Mouse (Mus musculus) midbrain, postnatal 0 days (tissue): ENCODE measurements at regions not wholly inside any gene's neighbourhood (a gene's known extent, or its start where the extent isn't known, plus 50 kb on each side); places are given as distances from the start of the nearest gene placed in this dataset.
"Not testable (repeated sequence)": the region's sequence is repeated elsewhere in the genome, so short reads cannot be mapped to it uniquely, and the experiment has no call there.

ENCODE experiments used
- ATAC-seq: fragments of 200-750 bp; cut with Nextera tagmentation; 2 replicates; pipeline ENCODE4 v1.8.0; 2017; ENCODE audit warnings: moderate number of reproducible peaks, mild to moderate bottlenecking, moderate TSS enrichment, moderate library complexity; ENCODE audit not compliant: low FRiP score
- DNase-seq: peaks from one replicate; pipeline ENCODE4 v3.0.0-alpha.2; 2015; ENCODE audit warnings: low spot score
- H3K27ac ChIP-seq: fragments of 300-500 bp; sonication (generic); 2 replicates; pipeline ENCODE4 v1.5.1; 2014; ENCODE audit warnings: low read depth, mild to moderate bottlenecking, low read length, mixed read lengths
- H3K27me3 ChIP-seq: fragments of 300-500 bp; sonication (generic); 2 replicates; pipeline ENCODE4 v1.6.1; 2014; ENCODE audit warnings: low read length, control low read depth, mixed read lengths; ENCODE audit not compliant: insufficient read depth
- H3K36me3 ChIP-seq: fragments of 300-500 bp; sonication (generic); 2 replicates; pipeline ENCODE4 v1.6.1; 2014; ENCODE audit warnings: low read length, control low read depth, mixed read lengths; ENCODE audit not compliant: insufficient read depth
- H3K4me1 ChIP-seq: fragments of 300-500 bp; sonication (generic); 2 replicates; pipeline ENCODE4 v1.6.1; 2014; ENCODE audit warnings: mild to moderate bottlenecking, control low read depth, antibody characterized with exemption, low read length, mixed read lengths; ENCODE audit not compliant: insufficient read depth
- H3K4me2 ChIP-seq: fragments of 300-500 bp; sonication (generic); 2 replicates; pipeline ENCODE4 v1.6.1; 2014; ENCODE audit warnings: low read depth, mild to moderate bottlenecking, low read length, mixed read lengths; ENCODE audit not compliant: poor library complexity, severe bottlenecking
- H3K4me3 ChIP-seq: fragments of 300-500 bp; sonication (generic); 2 replicates; pipeline ENCODE4 v1.5.1; 2014; ENCODE audit warnings: low read depth, mild to moderate bottlenecking, low read length, moderate library complexity
- H3K9ac ChIP-seq: fragments of 300-500 bp; sonication (generic); replicated peaks from 2 replicates; pipeline ENCODE4 v1.6.1; 2014; ENCODE audit warnings: mild to moderate bottlenecking, low read length, moderate library complexity, mixed read lengths; ENCODE audit not compliant: poor library complexity, severe bottlenecking
- H3K9me3 ChIP-seq: fragments of 300-500 bp; sonication (generic); 2 replicates; pipeline ENCODE4 v1.6.1; 2016; ENCODE audit warnings: low read length, control low read depth
- CTCF ChIP-seq: IDR thresholded peaks from 2 replicates; pipeline ENCODE4 v1.5.1; 2016; ENCODE audit warnings: antibody characterized with exemption, mild to moderate bottlenecking
- WGBS: fragments of 180-500 bp; shearing (Covaris S2); extraction: QIAGEN DNeasy Blood & Tissue Kit; methylation state at CpG from one replicate; pipeline ENCODE4 v1.1.7; 2014; 5-methylcytosine and 5-hydroxymethylcytosine counted together

DNA sequence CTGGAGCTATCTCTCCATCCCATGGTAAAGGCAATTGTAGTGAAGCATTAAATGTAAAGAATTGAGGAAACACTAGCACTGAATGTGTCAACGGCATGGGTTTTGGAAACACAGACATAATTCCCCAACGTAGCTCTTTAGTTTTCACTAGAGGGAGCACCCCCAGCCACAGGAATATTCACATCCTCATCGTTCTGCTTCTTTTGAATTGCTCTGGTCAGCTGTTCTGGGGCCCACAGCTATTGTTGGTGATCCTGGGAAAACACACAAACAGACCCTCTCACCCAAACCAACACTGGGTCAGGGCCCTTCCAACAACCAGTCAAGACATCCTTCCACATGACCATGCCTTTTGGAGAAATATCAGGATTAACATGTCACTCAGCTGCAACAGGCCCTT is 119.7 kb downstream of the Impg2 start:
- H3K27me3 ChIP-seq, H3K36me3 ChIP-seq, H3K27ac ChIP-seq, DNase-seq, H3K4me2 ChIP-seq, H3K4me1 ChIP-seq, H3K9me3 ChIP-seq, ATAC-seq, H3K9ac ChIP-seq, H3K4me3 ChIP-seq: not testable (repeated sequence)
- WGBS, result 39% methylated on average over 3 of the region's 3 CpGs

DNA sequence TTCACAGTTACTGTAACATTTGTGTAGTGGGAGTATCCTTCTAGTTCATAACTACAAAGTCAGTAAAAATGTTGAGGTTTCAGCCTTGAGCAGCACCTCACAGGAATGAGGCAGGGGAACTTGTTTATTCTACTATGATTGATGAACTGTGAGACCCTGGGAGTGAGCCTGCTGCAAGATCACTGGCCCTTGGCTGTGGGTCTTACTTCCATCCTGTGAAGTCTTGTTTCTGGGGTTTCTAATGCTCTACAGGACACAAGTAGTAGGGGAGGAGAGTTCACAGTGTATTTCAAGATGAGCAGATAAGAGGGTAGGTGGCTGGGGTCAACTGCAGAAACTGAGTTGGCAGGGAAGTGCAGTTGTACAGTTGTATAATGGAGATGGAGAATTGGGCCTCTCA is 128.3 kb upstream of the Abi3bp start:
- no peaks in the 10 kb centered on the region for H3K4me1 ChIP-seq
- no peak overlapping the region for H3K4me2 ChIP-seq
- H3K36me3 ChIP-seq, result no peaks in the 10 kb centered on the region
- H3K9me3 ChIP-seq, result no peaks in the 10 kb centered on the region
- no peaks in the 10 kb centered on the region for H3K27me3 ChIP-seq
- H3K4me3 ChIP-seq, result no peak overlapping the region
- no peak overlapping the region for H3K27ac ChIP-seq
- no peak for TF ChIP-seq CTCF
- no peak overlapping the region for H3K9ac ChIP-seq
- DNase-seq (no peak), ATAC-seq (no peak)

DNA sequence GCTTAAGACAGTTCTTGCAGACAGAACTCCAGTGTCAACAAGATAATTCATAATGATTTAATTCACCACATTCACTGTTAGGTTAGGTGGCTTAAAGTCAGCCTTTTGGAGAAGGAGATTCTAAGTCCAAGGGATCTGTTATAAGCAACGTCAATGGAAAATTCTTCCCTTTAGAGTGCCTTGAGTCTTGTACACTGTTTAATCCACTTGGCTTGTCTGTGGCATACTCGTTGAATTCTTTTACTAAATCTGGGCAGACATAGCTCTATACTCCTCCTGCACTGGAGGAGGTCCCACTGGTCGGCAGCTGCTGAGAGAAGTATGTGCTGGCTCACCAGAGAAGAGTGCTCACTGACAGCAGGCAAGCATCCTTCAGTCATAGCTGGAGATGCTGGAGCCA is 124.8 kb upstream of the Abi3bp start:
- no peak for TF ChIP-seq CTCF
- ATAC-seq (no peak), DNase-seq (no peak)
- 56% methylated on average over 3 of the region's 3 CpGs for WGBS
- Histone ChIP-seq H3K4me2 (no peak overlapping the region), H3K27me3 (no peaks in the 10 kb centered on the region), H3K27ac (no peak overlapping the region), H3K9me3 (no peaks in the 10 kb centered on the region), H3K4me1 (no peaks in the 10 kb centered on the region), H3K36me3 (no peaks in the 10 kb centered on the region), H3K4me3 (no peak overlapping the region), H3K9ac (no peak overlapping the region)

DNA sequence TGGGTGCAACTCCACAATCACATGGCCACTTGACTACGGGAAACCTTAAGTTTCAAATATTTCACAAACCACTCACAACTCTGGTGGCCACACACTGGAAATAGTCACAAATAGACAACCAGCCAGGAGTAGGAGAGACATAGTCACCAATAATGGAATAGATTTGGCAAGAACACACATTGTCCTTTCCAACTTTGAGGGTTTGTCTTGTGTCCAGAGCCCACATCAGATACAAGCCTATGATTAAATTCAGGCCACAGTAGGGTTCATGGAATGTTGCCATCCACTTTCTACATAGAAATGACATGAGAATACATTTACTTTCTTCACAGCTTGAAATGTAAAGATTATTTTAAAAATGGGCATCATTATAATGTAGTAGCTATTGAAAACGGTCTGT is 118.6 kb upstream of the Abi3bp start:
- 85% methylated on average over 2 of the region's 2 CpGs for WGBS
- no peak for TF ChIP-seq CTCF
- H3K27ac ChIP-seq, result no peak overlapping the region
- no peak overlapping the region for H3K4me3 ChIP-seq
- no peak overlapping the region for H3K4me2 ChIP-seq
- no peaks in the 10 kb centered on the region for H3K36me3 ChIP-seq
- H3K4me1 ChIP-seq, result no peaks in the 10 kb centered on the region
- ATAC-seq (no peak), DNase-seq (no peak)
- H3K9me3 ChIP-seq, result no peaks in the 10 kb centered on the region
- H3K9ac ChIP-seq, result no peak overlapping the region
- no peaks in the 10 kb centered on the region for H3K27me3 ChIP-seq

DNA sequence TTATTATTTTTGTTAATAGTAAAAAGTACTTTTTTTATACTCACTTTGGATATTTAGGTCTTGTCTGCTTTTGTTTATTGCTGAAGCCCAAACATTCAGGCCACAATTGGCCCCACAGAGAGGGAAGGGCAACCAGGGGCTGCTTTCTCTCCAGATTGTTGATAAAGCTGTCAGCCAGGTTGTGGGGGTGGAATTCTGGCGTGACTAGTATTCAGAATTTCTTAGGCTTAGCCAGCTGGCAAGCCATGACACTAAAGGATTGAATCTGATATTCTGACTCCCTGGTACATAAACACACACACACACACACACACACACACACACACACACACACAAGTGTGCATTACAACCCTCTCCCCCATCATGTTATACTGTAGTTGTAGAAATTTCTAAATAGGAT is 116.7 kb upstream of the Abi3bp start:
- Histone ChIP-seq H3K4me1 (no peaks in the 10 kb centered on the region), H3K27me3 (no peaks in the 10 kb centered on the region), H3K4me2 (no peak overlapping the region), H3K4me3 (no peak overlapping the region), H3K36me3 (no peaks in the 10 kb centered on the region), H3K9me3 (no peaks in the 10 kb centered on the region), H3K9ac (no peak overlapping the region), H3K27ac (no peak overlapping the region)
- ATAC-seq, result no peak
- TF ChIP-seq CTCF, result no peak
- 25% methylated on average over 1 of the region's 1 CpGs for WGBS
- DNase-seq, result peak; percentile 14

DNA sequence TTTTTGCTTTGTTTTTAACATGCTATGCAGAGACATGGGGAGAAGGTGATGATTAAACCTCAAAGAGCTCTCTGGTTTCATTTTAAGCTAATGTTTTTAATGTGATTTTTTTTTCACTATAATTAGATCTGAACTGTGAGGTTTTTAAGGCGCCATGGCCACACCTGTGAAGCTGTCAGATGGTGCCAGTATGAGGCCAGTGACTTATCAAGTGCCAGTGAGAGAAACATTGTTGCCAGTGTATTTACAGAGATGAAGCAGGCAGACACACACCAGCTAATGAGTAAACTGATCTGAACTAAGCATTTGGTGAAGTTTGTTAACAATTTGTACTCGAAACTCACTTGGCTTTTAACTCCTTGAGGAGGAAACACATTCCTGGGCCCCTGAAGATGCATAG is 99.3 kb upstream of the Abi3bp start:
- Histone ChIP-seq H3K27me3 (no peaks in the 10 kb centered on the region), H3K9ac (no peak overlapping the region), H3K27ac (no peak overlapping the region), H3K4me3 (no peak overlapping the region), H3K36me3 (no peaks in the 10 kb centered on the region), H3K4me2 (no peak overlapping the region), H3K4me1 (no peaks in the 10 kb centered on the region), H3K9me3 (no peaks in the 10 kb centered on the region)
- 75% methylated on average over 2 of the region's 2 CpGs for WGBS
- no peak for ATAC-seq
- DNase-seq, result peak; percentile 6
- TF ChIP-seq CTCF, result no peak

DNA sequence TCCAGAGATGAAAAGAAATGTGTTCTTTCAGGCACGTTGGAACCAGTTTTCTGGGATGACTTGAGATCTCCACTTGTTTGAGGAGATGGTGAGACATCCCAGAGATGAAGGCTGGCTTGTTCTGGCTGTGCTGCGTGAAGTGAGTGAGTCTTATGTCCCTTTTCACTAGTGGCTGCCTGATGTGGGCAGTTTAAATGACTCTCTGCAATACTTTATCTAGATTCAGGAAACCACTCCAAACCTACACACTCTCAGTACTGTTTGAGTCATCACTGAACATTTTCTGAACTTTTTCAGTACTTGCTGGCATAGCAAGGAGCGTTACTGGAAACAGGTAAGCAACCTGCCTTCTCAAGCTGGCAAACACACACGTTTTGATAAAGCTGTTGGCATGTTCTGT is 97.0 kb upstream of the Abi3bp start:
- no peaks in the 10 kb centered on the region for H3K9me3 ChIP-seq
- no peaks in the 10 kb centered on the region for H3K4me1 ChIP-seq
- no peak for DNase-seq
- no peak overlapping the region for H3K4me2 ChIP-seq
- no peak overlapping the region for H3K9ac ChIP-seq
- H3K27me3 ChIP-seq, result no peaks in the 10 kb centered on the region
- WGBS, result 77% methylated on average over 4 of the region's 4 CpGs
- no peak overlapping the region for H3K4me3 ChIP-seq
- no peak overlapping the region for H3K27ac ChIP-seq
- no peak for ATAC-seq
- TF ChIP-seq CTCF, result no peak
- no peaks in the 10 kb centered on the region for H3K36me3 ChIP-seq
